Mouse (Mus musculus): Measurements from ENCODE around the gene Fcrlb.

DNA sequence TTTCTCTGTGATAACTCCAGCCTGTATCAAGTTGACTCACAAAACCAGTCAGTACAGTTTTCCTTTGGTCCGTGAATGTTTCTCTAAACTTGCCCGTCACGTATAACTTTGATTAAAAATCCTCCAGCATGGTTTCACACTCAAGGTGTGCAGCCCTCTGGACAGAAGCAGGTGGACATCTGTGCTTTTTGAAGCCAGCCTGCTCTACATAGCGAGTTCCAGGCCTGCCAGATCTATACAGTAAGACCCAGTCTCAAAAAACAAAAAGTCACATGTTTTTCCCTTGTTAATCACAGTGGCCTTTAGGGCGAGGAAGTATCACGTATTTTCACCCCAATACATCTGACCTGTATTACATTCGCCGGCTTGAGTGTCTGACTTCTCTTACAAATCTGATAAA lies 28.4 kb downstream of the Fcrlb start:
- no peak for TF ChIP-seq EP300 (IDR thresholded peaks at IDR 0.05; ENCODE audit: low read depth)
- no peak for TF ChIP-seq CTCF (IDR thresholded peaks at IDR 0.05; ENCODE audit: low read depth)

All from heart, postnatal 0 days (tissue).